Mouse (Mus musculus) kidney, postnatal 0 days (tissue): ENCODE measurements around the gene Krtap5-2. TPM values are rescaled to one million over a fixed set of nuclear protein-coding genes. Genes with fewer than 3 reads are reported as not detected.
"Not testable (repeated sequence)": the region's sequence is repeated elsewhere in the genome, so short reads cannot be mapped to it uniquely, and the experiment has no call there.

Experiments used
- ATAC-seq: fragments of 200-750 bp; cut with Nextera tagmentation; replicated peaks from 2 replicates; pipeline ENCODE4 v1.8.0; 2017; ENCODE audit warnings: low read depth, moderate number of reproducible peaks, moderate TSS enrichment, moderate library complexity; ENCODE audit not compliant: low FRiP score
- DNase-seq: peaks from one replicate; pipeline ENCODE4 v3.0.0-alpha.2; 2016; ENCODE audit warnings: low spot score
- H3K27ac ChIP-seq: fragments of 300-500 bp; sonication (generic); 2 replicates; pipeline ENCODE4 v1.5.1; 2014; ENCODE audit warnings: mild to moderate bottlenecking
- H3K27me3 ChIP-seq: fragments of 300-500 bp; sonication (generic); 2 replicates; pipeline ENCODE4 v1.6.1; 2014; ENCODE audit warnings: low read length, mixed read lengths; ENCODE audit not compliant: insufficient read depth
- H3K36me3 ChIP-seq: fragments of 300-500 bp; sonication (generic); 2 replicates; pipeline ENCODE4 v1.6.1; 2014; ENCODE audit warnings: low read length, mixed read lengths; ENCODE audit not compliant: insufficient read depth
- H3K4me1 ChIP-seq: fragments of 300-500 bp; sonication (generic); replicated peaks from 2 replicates; pipeline ENCODE4 v1.6.1; 2014; ENCODE audit warnings: antibody characterized with exemption, low read length, mixed read lengths; ENCODE audit not compliant: insufficient read depth
- H3K4me2 ChIP-seq: fragments of 300-500 bp; sonication (generic); 2 replicates; pipeline ENCODE4 v1.6.1; 2014; ENCODE audit warnings: mild to moderate bottlenecking, low read length, moderate library complexity, mixed read lengths
- H3K4me3 ChIP-seq: fragments of 300-500 bp; sonication (generic); replicated peaks from 2 replicates; pipeline ENCODE4 v1.5.1; 2014; ENCODE audit warnings: low read depth, low read length
- H3K9ac ChIP-seq: fragments of 300-500 bp; sonication (generic); 2 replicates; pipeline ENCODE4 v1.6.1; 2014; ENCODE audit warnings: low read depth, low read length
- H3K9me3 ChIP-seq: fragments of 300-500 bp; sonication (generic); replicated peaks from 2 replicates; pipeline ENCODE4 v1.6.1; 2016; ENCODE audit warnings: low read length, inconsistent platforms, mixed read lengths
- CTCF ChIP-seq: IDR thresholded peaks from 2 replicates; pipeline ENCODE4 v1.5.1; 2016; ENCODE audit warnings: antibody characterized with exemption, low read depth, mild to moderate bottlenecking, moderate library complexity
- WGBS: fragments of 180-500 bp; shearing (Covaris S2); extraction: QIAGEN DNeasy Blood & Tissue Kit; methylation state at CpG from one replicate; pipeline ENCODE4 v1.1.7; 2014; 5-methylcytosine and 5-hydroxymethylcytosine counted together
- polyA plus RNA-seq: library from polyadenylated mRNA; unstranded; fragments of >200 nt; fragmentation: Nextera tagmentation; extraction: Ambion mirVana; gene quantifications from 2 replicates; pipeline ENCODE4 v1.2.1, GENCODE M21; 2015

Krtap5-2 gene
- polyA plus RNA-seq, 1 experiment from 2014 or later = not detected

DNA sequence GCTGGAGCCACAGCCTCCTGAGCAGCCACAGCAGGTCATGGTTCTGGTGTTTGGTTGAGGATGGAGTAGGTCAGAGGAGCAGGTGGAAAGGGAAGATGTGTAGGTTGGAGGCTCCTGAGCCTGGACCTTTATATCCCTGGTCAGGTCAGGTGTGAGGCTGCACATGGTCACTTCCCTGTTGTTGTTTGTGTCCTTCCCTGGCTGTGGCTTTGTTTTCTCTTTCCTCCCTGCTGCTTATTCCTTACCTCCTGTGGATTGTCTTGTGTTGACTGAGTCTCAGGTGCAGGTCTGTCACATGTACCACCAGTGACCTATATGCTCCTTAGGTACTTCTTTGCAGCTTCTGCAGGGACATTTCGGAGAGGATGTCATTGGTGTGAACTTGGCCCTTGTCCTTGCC lies 31.3 kb downstream of the Krtap5-2 start, which contains the start of gene Gm45337:
TSS of gene Gm45337 (minus strand) at position 101 of the 400 bp plus-strand sequence.
- 89% methylated on average over 1 of the region's 1 CpGs for WGBS
- H3K27me3 ChIP-seq = no peaks in the 10 kb centered on the region
- no peaks in the 10 kb centered on the region for H3K9me3 ChIP-seq
- H3K36me3 ChIP-seq = no peaks in the 10 kb centered on the region
- no peak for TF ChIP-seq CTCF
- no peak within 1 kb of the TSS for H3K9ac ChIP-seq
- H3K4me2 ChIP-seq = no peak within 1 kb of the TSS
- H3K27ac ChIP-seq = no peak within 1 kb of the TSS
- ATAC-seq (no peak), DNase-seq (no peak)
- no peaks in the 10 kb centered on the region for H3K4me1 ChIP-seq
- H3K4me3 ChIP-seq = no peak within 1 kb of the TSS

DNA sequence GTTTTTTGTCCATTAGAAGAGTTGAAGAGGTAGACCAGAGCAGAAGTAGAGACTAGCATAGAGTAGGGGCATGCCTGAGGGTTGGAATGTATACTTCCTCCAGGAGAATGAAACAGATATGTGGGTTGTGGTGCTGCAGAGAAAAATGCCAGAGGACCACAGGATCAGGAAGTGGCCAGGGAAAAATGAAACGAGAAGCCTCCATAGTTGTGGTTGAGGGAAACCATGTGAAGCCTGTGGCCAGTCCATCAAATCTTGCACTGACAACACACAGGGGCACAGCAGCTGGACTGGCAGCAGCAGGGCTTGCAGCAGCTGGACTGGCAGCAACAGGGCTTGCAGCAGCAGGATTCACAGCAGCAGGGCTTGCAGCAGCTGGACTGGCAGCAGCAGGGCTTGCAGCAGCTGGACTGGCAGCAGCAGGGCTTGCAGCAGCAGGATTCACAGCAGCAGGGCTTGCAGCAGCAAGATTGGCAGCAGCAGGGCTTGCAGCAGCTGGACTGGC lies 32.2 kb downstream of the Krtap5-2 start:
- H3K9me3 ChIP-seq, ATAC-seq, H3K4me3 ChIP-seq, H3K27ac ChIP-seq, H3K9ac ChIP-seq, H3K27me3 ChIP-seq, H3K4me1 ChIP-seq, DNase-seq, H3K4me2 ChIP-seq, H3K36me3 ChIP-seq: not testable (repeated sequence)
- WGBS = 32% methylated on average over 1 of the region's 1 CpGs

- no peaks in the 10 kb centered on the region for H3K36me3 ChIP-seq
- no peak for DNase-seq
- no peak overlapping the region for H3K4me3 ChIP-seq
- H3K9ac ChIP-seq = no peak overlapping the region
- WGBS = 0% methylated on average over 1 of the region's 1 CpGs
- ATAC-seq = no peak
- H3K4me1 ChIP-seq = no peaks in the 10 kb centered on the region
- no peaks in the 10 kb centered on the region for H3K9me3 ChIP-seq
- H3K27me3 ChIP-seq = no peaks in the 10 kb centered on the region
- no peak overlapping the region for H3K4me2 ChIP-seq
- no peak for TF ChIP-seq CTCF
- H3K27ac ChIP-seq = no peak overlapping the region
These were observed 35.1 kb downstream of the Krtap5-2 start for GRCm38 (mm10) chr7:142140696-142141095.

GRCm38 (mm10) chr7:142135934-142136333 lies 39.9 kb downstream of the Krtap5-2 start, which contains the start of gene Gm39115:
Gene Gm39115 (minus strand): TSS chr7:142136034.
- not testable (repeated sequence) for H3K9ac ChIP-seq, H3K4me1 ChIP-seq, H3K27ac ChIP-seq, H3K9me3 ChIP-seq, ATAC-seq, H3K4me2 ChIP-seq, H3K4me3 ChIP-seq, DNase-seq, H3K27me3 ChIP-seq, H3K36me3 ChIP-seq
- WGBS = 30% methylated on average over 2 of the region's 2 CpGs

DNA sequence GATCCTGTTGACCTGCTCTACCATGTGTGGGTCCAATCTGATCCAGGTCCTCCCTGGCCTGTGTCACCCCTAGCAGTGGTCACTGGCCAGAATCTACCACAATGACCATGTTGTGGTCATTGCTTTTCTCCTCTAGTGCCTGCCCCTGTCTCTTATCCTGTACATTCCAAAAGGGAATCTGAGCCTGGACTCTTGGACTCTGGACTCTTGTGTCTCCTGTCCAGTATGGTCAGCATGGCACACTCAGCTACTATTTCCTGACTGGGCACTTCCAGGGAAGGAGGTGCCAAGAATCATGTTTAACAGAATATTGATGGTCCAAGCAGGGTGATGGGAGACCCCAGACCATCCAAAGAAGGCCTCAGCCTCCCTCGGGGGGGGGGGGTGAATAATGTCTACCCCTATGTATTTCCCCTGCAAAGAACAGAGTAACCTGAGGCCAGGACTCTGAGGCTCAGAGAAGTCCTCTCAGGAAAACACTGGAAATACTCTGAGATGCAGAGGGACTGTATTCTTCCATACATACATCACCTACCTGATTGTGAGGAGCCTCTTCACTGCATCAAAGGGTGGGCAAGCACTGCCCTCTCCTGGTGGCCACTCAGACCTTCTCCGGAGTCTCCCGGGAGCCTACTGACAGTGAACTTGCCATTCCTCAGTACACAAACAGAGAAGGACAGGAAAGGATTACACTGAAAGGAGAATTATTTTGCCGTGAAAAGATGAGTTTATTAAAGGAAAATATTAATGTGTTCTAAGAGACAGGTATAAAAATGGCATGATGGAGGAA lies 41.4 kb downstream of the Krtap5-2 start:
- Histone ChIP-seq H3K36me3 (no peaks in the 10 kb centered on the region), H3K9ac (no peak overlapping the region), H3K4me1 (no peaks in the 10 kb centered on the region), H3K27ac (no peak overlapping the region), H3K9me3 (no peaks in the 10 kb centered on the region), H3K4me2 (no peak overlapping the region), H3K27me3 (no peaks in the 10 kb centered on the region), H3K4me3 (no peak overlapping the region)
- DNase-seq = peak; percentile 22
- 56% methylated on average over 4 of the region's 4 CpGs for WGBS
- no peak for ATAC-seq
- peak; percentile 62 for TF ChIP-seq CTCF

- Histone ChIP-seq H3K4me2 (no peak overlapping the region), H3K27me3 (no peaks in the 10 kb centered on the region), H3K4me3 (no peak overlapping the region), H3K27ac (no peak overlapping the region), H3K9me3 (no peaks in the 10 kb centered on the region), H3K36me3 (no peaks in the 10 kb centered on the region), H3K4me1 (no peaks in the 10 kb centered on the region), H3K9ac (no peak overlapping the region)
- TF ChIP-seq CTCF = peak; percentile 37; the same call in 1 of the 2 replicates
- WGBS = 62% methylated on average over 4 of the region's 4 CpGs
- peak; percentile 11 for DNase-seq
- ATAC-seq = no peak
These were observed 47.0 kb downstream of the Krtap5-2 start for GRCm38 (mm10) chr7:142128843-142129242.

Other genes starting within 250 kb of the Krtap5-2 start
- 0.29 and 0.31 TPM in 2 replicates for gene Brsk2, start 226.3 kb downstream of the Krtap5-2 start, polyA plus RNA-seq
- 62.8 and 64.3 TPM in 2 replicates for gene Mob2, start 114.9 kb downstream of the Krtap5-2 start, polyA plus RNA-seq
- gene Dusp8, start 80.2 kb downstream of the Krtap5-2 start, polyA plus RNA-seq = 2.3 and 2.5 TPM in 2 replicates
- not detected in 2 replicates for gene Gm45618, start 55.3 kb downstream of the Krtap5-2 start, polyA plus RNA-seq
- gene Gm39115, start 40.0 kb downstream of the Krtap5-2 start, polyA plus RNA-seq = not detected in 2 replicates
- gene Gm45337, start 31.4 kb downstream of the Krtap5-2 start, polyA plus RNA-seq = not detected in 2 replicates
- gene Gm29735, start 18.9 kb downstream of the Krtap5-2 start, polyA plus RNA-seq = not detected in 2 replicates
- gene Gm4553, start 10.3 kb downstream of the Krtap5-2 start, polyA plus RNA-seq = not detected in 2 replicates
- gene Gm10153, start 14.4 kb upstream of the Krtap5-2 start, polyA plus RNA-seq = not detected in 2 replicates
- not detected in 2 replicates for gene Krtap5-3, start 25.4 kb upstream of the Krtap5-2 start, polyA plus RNA-seq
- not detected in 2 replicates for gene Gm7579, start 35.9 kb upstream of the Krtap5-2 start, polyA plus RNA-seq
- gene Krtap5-5, start 54.0 kb upstream of the Krtap5-2 start, polyA plus RNA-seq = not detected in 2 replicates
- not detected in 2 replicates for gene Gm40460, start 65.1 kb upstream of the Krtap5-2 start, polyA plus RNA-seq
- gene Gm2431, start 82.3 kb upstream of the Krtap5-2 start, polyA plus RNA-seq = not detected in 2 replicates
- gene Gm4559, start 98.4 kb upstream of the Krtap5-2 start, polyA plus RNA-seq = not detected in 2 replicates
- gene Krtap5-1, start 121.1 kb upstream of the Krtap5-2 start, polyA plus RNA-seq = not detected in 2 replicates
- gene Krtap5-4, start 127.5 kb upstream of the Krtap5-2 start, polyA plus RNA-seq = not detected in 2 replicates
- 3.6 and 3.9 TPM in 2 replicates for gene Ifitm10, start 197.7 kb upstream of the Krtap5-2 start, polyA plus RNA-seq
- gene Gm49369, start 206.7 kb upstream of the Krtap5-2 start, polyA plus RNA-seq = not detected in 2 replicates
- 575 and 586 TPM in 2 replicates for gene Ctsd, start 212.0 kb upstream of the Krtap5-2 start, polyA plus RNA-seq